Mouse (Mus musculus): ENCODE measurements around the gene Gm3336. TPM values are rescaled to one million over a fixed set of nuclear protein-coding genes. Genes with fewer than 3 reads are reported as not detected.

The Gm3336 gene
- polyA plus RNA-seq, 1 experiment from 2014 or later: not detected

DNA sequence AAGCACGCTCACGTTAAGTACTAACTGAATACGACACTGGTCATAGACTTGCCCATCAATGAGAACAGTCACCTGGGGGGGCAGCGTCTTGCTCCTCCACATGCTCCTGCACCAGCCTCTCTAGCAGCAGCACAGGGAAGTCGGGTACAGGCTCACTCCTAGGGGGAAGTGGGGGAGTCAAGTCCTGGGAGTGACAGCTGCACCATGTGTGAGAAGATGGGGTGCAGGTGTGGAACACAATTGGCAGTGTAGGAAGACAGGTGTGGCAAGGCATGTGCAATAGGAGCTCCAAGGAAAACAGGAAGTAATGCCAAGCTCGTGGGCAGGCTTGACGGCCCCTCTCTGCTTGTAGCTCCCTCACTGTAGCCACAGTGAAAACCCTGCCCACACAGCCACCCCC lies 52.9 kb downstream of the Gm3336 start:
- DNase-seq (ENCODE audit: low spot score): no peak
- H3K4me2 ChIP-seq (ENCODE audit: low read depth, low read length, severe bottlenecking): no peak overlapping the region
- ATAC-seq (replicated peaks; ENCODE audit: low FRiP score): no peak
- no peak overlapping the region for H3K4me3 ChIP-seq (ENCODE audit: low read depth, low read length)
- peaks cover 2% of the 10 kb centered on the region; the same call in 1 of the 2 replicates for H3K36me3 ChIP-seq (ENCODE audit: control insufficient read depth, insufficient read depth, low read length)
- H3K27me3 ChIP-seq (ENCODE audit: control insufficient read depth, insufficient read depth, low read length): no peaks in the 10 kb centered on the region
- no peaks in the 10 kb centered on the region for H3K9me3 ChIP-seq (ENCODE audit: control insufficient read depth, low read length)
- H3K27ac ChIP-seq (ENCODE audit: low read depth, low read length): no peak overlapping the region
- H3K4me1 ChIP-seq (replicated peaks; ENCODE audit: control insufficient read depth, insufficient read depth, low read length): peaks cover 10% of the 10 kb centered on the region
- H3K9ac ChIP-seq (ENCODE audit: low read length): no peak overlapping the region
- 91% methylated on average over 7 of the region's 7 CpGs for WGBS

DNA sequence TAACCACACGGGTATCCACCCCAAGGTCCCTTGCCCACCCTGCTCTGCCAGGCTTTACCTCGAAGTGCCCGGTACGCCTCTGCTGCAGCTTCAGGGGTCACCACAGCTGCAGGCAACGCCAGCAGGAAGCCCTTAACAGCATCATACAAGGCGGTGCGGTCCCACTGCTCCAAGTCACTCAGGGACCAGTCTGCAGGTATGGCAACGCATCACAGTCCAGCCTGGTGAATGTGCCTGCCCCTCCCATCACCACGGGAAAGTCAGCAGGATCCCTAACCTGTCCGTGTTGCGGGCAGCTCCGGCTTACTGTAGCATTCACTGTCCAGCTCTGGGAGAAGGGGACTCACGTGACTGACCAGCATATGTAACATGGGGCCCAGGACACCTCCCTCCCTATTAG lies 53.7 kb downstream of the Gm3336 start:
- peaks cover 4% of the 10 kb centered on the region; the same call in 1 of the 2 replicates for H3K4me1 ChIP-seq (replicated peaks; ENCODE audit: control insufficient read depth, insufficient read depth, low read length)
- WGBS: 95% methylated on average over 13 of the region's 13 CpGs
- H3K4me3 ChIP-seq (ENCODE audit: low read depth, low read length): no peak overlapping the region

More for the DNA sequence above, 53.7 kb downstream of the Gm3336 start:
- Histone ChIP-seq H3K4me2 (ENCODE audit: low read depth, low read length, severe bottlenecking) (no peak overlapping the region), H3K9me3 (ENCODE audit: control insufficient read depth, low read length) (no peaks in the 10 kb centered on the region), H3K9ac (ENCODE audit: low read length) (no peak overlapping the region; the same call in 1 of the 2 replicates), H3K27ac (ENCODE audit: low read depth, low read length) (no peak overlapping the region), H3K27me3 (ENCODE audit: control insufficient read depth, insufficient read depth, low read length) (no peaks in the 10 kb centered on the region), H3K36me3 (ENCODE audit: control insufficient read depth, insufficient read depth, low read length) (peaks cover 2% of the 10 kb centered on the region; the same call in 1 of the 2 replicates)
- ATAC-seq (replicated peaks; ENCODE audit: low FRiP score): no peak
- DNase-seq (ENCODE audit: low spot score): no peak

Other genes starting within 250 kb of the Gm3336 start
- 17.5 and 19.5 TPM in 2 replicates for gene Klhl26, start 241.6 kb upstream of the Gm3336 start, polyA plus RNA-seq (2014; fragmentation: Nextera tagmentation; extraction: Ambion mirVana)
- gene Tmem59l, start 231.2 kb upstream of the Gm3336 start, polyA plus RNA-seq (2014; fragmentation: Nextera tagmentation; extraction: Ambion mirVana): 10.4 and 10.6 TPM in 2 replicates
- gene Crlf1, start 225.4 kb upstream of the Gm3336 start, polyA plus RNA-seq (2014; fragmentation: Nextera tagmentation; extraction: Ambion mirVana): 4.9 and 10.9 TPM in 2 replicates
- gene Rex1bd, start 211.8 kb upstream of the Gm3336 start, polyA plus RNA-seq (2014; fragmentation: Nextera tagmentation; extraction: Ambion mirVana): 113 and 123 TPM in 2 replicates
- 715 TPM in 2 replicates for gene Uba52, start 207.7 kb upstream of the Gm3336 start, polyA plus RNA-seq (2014; fragmentation: Nextera tagmentation; extraction: Ambion mirVana)
- gene Fkbp8, start 190.8 kb upstream of the Gm3336 start, polyA plus RNA-seq (2014; fragmentation: Nextera tagmentation; extraction: Ambion mirVana): 268 and 290 TPM in 2 replicates
- 56.0 and 59.9 TPM in 2 replicates for gene Kxd1, start 190.6 kb upstream of the Gm3336 start, polyA plus RNA-seq (2014; fragmentation: Nextera tagmentation; extraction: Ambion mirVana)
- gene Ell, start 179.1 kb upstream of the Gm3336 start, polyA plus RNA-seq (2014; fragmentation: Nextera tagmentation; extraction: Ambion mirVana): 21.8 and 22.2 TPM in 2 replicates
- 98.1 and 109 TPM in 2 replicates for gene Isyna1, start 124.2 kb upstream of the Gm3336 start, polyA plus RNA-seq (2014; fragmentation: Nextera tagmentation; extraction: Ambion mirVana)
- 113 and 127 TPM in 2 replicates for gene Ssbp4, start 109.7 kb upstream of the Gm3336 start, polyA plus RNA-seq (2014; fragmentation: Nextera tagmentation; extraction: Ambion mirVana)
- 1.2 and 1.4 TPM in 2 replicates for gene Lrrc25, start 102.4 kb upstream of the Gm3336 start, polyA plus RNA-seq (2014; fragmentation: Nextera tagmentation; extraction: Ambion mirVana)
- gene Gdf15, start 86.1 kb upstream of the Gm3336 start, polyA plus RNA-seq (2014; fragmentation: Nextera tagmentation; extraction: Ambion mirVana): not detected in 2 replicates
- 70.9 and 73.8 TPM in 2 replicates for gene Pgpep1, start 58.2 kb upstream of the Gm3336 start, polyA plus RNA-seq (2014; fragmentation: Nextera tagmentation; extraction: Ambion mirVana)
- 318 and 346 TPM in 2 replicates for gene Lsm4, start 45.3 kb upstream of the Gm3336 start, polyA plus RNA-seq (2014; fragmentation: Nextera tagmentation; extraction: Ambion mirVana)
- gene Jund, start 19.6 kb upstream of the Gm3336 start, polyA plus RNA-seq (2014; fragmentation: Nextera tagmentation; extraction: Ambion mirVana): 128 and 157 TPM in 2 replicates
- not detected in 2 replicates for gene Iqcn, start 15.1 kb upstream of the Gm3336 start, polyA plus RNA-seq (2014; fragmentation: Nextera tagmentation; extraction: Ambion mirVana)
- gene Pde4c, start 5.2 kb downstream of the Gm3336 start, polyA plus RNA-seq (2014; fragmentation: Nextera tagmentation; extraction: Ambion mirVana): 0.13 and 0.37 TPM in 2 replicates
- gene Rab3a, start 36.1 kb downstream of the Gm3336 start, polyA plus RNA-seq (2014; fragmentation: Nextera tagmentation; extraction: Ambion mirVana): 42.7 and 49.7 TPM in 2 replicates
- 31.0 and 34.1 TPM in 2 replicates for gene Mpv17l2, start 42.4 kb downstream of the Gm3336 start, polyA plus RNA-seq (2014; fragmentation: Nextera tagmentation; extraction: Ambion mirVana)
- 58.9 and 61.6 TPM in 2 replicates for gene Pik3r2, start 58.2 kb downstream of the Gm3336 start, polyA plus RNA-seq (2014; fragmentation: Nextera tagmentation; extraction: Ambion mirVana)
- gene Mast3, start 86.5 kb downstream of the Gm3336 start, polyA plus RNA-seq (2014; fragmentation: Nextera tagmentation; extraction: Ambion mirVana): 15.9 and 17.4 TPM in 2 replicates
- gene Il12rb1, start 89.9 kb downstream of the Gm3336 start, polyA plus RNA-seq (2014; fragmentation: Nextera tagmentation; extraction: Ambion mirVana): not detected in 2 replicates
- 6.3 and 7.2 TPM in 2 replicates for gene Arrdc2, start 121.2 kb downstream of the Gm3336 start, polyA plus RNA-seq (2014; fragmentation: Nextera tagmentation; extraction: Ambion mirVana)
- 9.0 and 13.4 TPM in 2 replicates for gene Kcnn1, start 144.7 kb downstream of the Gm3336 start, polyA plus RNA-seq (2014; fragmentation: Nextera tagmentation; extraction: Ambion mirVana)
- gene Ccdc124, start 155.4 kb downstream of the Gm3336 start, polyA plus RNA-seq (2014; fragmentation: Nextera tagmentation; extraction: Ambion mirVana): 165 and 176 TPM in 2 replicates
- 0.43 and 0.44 TPM in 2 replicates for gene Slc5a5, start 174.2 kb downstream of the Gm3336 start, polyA plus RNA-seq (2014; fragmentation: Nextera tagmentation; extraction: Ambion mirVana)
- 2,879 and 3,145 TPM in 2 replicates for gene Rpl18a, start 178.9 kb downstream of the Gm3336 start, polyA plus RNA-seq (2014; fragmentation: Nextera tagmentation; extraction: Ambion mirVana)
- gene Map1s, start 187.4 kb downstream of the Gm3336 start, polyA plus RNA-seq (2014; fragmentation: Nextera tagmentation; extraction: Ambion mirVana): 57.3 and 59.9 TPM in 2 replicates

Data from forebrain, embryonic 11.5 days (tissue).